Mouse (Mus musculus): ENCODE measurements around the gene Hoxb7. TPM values are rescaled to one million over a fixed set of nuclear protein-coding genes. Genes with fewer than 3 reads are reported as not detected.

Hoxb7 gene
- polyA plus RNA-seq, 1 experiment from 2014 or later: 0.18 TPM

GRCm38 (mm10) chr11:96318368-96319070, 32.1 kb downstream of the Hoxb7 start:
- WGBS (ENCODE audit: insufficient replicate concordance): under 1% methylated on average over 44 of the region's 45 CpGs
- H3K9ac ChIP-seq: peak overlapping the region; percentile 62
- no peaks in the 10 kb centered on the region for H3K9me3 ChIP-seq (replicated peaks)
- H3K36me3 ChIP-seq: no peaks in the 10 kb centered on the region
- H3K27me3 ChIP-seq (replicated peaks): peaks cover 99% of the 10 kb centered on the region
- peak overlapping the region; percentile 78 for H3K27ac ChIP-seq
- peak overlapping the region; percentile 68 for H3K4me2 ChIP-seq
- H3K4me3 ChIP-seq: peak overlapping the region; percentile 57
- H3K4me1 ChIP-seq: no peaks in the 10 kb centered on the region
- ATAC-seq: no peak

GRCm38 (mm10) chr11:96319071-96319902, 32.9 kb downstream of the Hoxb7 start:
- Histone ChIP-seq H3K4me2 (peak overlapping the region; percentile 68), H3K4me1 (no peaks in the 10 kb centered on the region), H3K9me3 (replicated peaks) (no peaks in the 10 kb centered on the region), H3K27me3 (replicated peaks) (peaks cover 99% of the 10 kb centered on the region), H3K27ac (peak overlapping the region; percentile 78), H3K4me3 (peak overlapping the region; percentile 57), H3K36me3 (no peaks in the 10 kb centered on the region), H3K9ac (peak overlapping the region; percentile 62)
- no peak for ATAC-seq
- WGBS (ENCODE audit: insufficient replicate concordance): under 1% methylated on average over 28 of the region's 34 CpGs

DNA sequence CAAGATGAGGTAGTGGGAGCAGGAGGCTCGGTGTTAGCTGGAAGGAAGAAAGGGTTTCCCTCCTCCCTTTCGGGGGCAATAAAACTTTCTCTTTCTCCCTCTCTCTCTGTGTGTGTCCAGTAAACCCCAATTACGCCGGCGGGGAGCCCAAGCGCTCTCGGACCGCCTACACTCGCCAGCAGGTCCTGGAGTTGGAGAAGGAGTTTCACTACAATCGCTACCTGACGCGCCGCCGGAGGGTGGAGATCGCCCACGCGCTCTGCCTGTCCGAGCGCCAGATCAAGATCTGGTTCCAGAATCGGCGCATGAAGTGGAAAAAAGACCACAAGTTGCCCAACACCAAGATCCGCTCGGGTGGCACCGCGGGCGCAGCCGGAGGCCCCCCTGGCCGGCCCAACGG, 33.5 kb downstream of the Hoxb7 start:
- Histone ChIP-seq H3K4me1 (no peaks in the 10 kb centered on the region), H3K36me3 (no peaks in the 10 kb centered on the region), H3K4me3 (peak overlapping the region; percentile 57), H3K27me3 (replicated peaks) (peaks cover 99% of the 10 kb centered on the region), H3K9me3 (replicated peaks) (no peaks in the 10 kb centered on the region), H3K4me2 (peak overlapping the region; percentile 68), H3K27ac (peak overlapping the region; percentile 78), H3K9ac (peak overlapping the region; percentile 53)
- 2% methylated on average over 29 of the region's 29 CpGs for WGBS (ENCODE audit: insufficient replicate concordance)
- ATAC-seq: no peak

- no peaks in the 10 kb centered on the region for H3K4me1 ChIP-seq
- 21% methylated on average over 17 of the region's 17 CpGs for WGBS (ENCODE audit: insufficient replicate concordance)
- peak overlapping the region; percentile 27; the same call in 1 of the 2 replicates for H3K9ac ChIP-seq
- peak overlapping the region; percentile 68 for H3K4me2 ChIP-seq
- no peaks in the 10 kb centered on the region for H3K36me3 ChIP-seq
- peaks cover 99% of the 10 kb centered on the region for H3K27me3 ChIP-seq (replicated peaks)
- peak overlapping the region; percentile 11; the same call in 1 of the 2 replicates for H3K4me3 ChIP-seq
- no peaks in the 10 kb centered on the region for H3K9me3 ChIP-seq (replicated peaks)
- ATAC-seq: no peak
- H3K27ac ChIP-seq: peak overlapping the region; percentile 67
Observed at GRCm38 (mm10) chr11:96320688-96321087, 34.3 kb downstream of the Hoxb7 start.

DNA sequence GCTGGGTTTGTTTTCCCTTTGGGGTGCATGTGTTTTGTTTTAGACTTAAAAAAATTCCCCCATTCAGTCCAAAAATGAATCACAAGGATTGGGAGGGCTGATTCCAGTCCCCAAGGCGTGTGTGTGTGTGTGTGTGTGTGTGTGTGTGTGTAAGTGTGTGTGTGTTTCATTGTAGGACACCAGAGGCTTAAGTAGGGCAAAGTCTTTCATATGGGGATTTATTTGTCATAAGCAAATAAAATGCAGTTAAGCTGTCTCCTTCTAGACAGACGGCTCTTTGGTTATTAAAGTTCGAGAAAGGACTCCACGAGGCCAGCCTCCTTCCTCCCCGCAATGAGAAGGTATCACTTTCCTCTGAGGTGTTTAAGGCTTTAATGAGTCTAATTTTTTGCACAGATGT, 35.4 kb downstream of the Hoxb7 start:
- no peaks in the 10 kb centered on the region for H3K4me1 ChIP-seq
- no peaks in the 10 kb centered on the region for H3K36me3 ChIP-seq
- H3K27ac ChIP-seq: no peak overlapping the region
- peaks cover 99% of the 10 kb centered on the region for H3K27me3 ChIP-seq (replicated peaks)
- H3K4me3 ChIP-seq: no peak overlapping the region
- WGBS (ENCODE audit: insufficient replicate concordance): 54% methylated on average over 5 of the region's 5 CpGs
- no peak for ATAC-seq
- no peak overlapping the region for H3K9ac ChIP-seq
- no peak overlapping the region for H3K4me2 ChIP-seq
- no peaks in the 10 kb centered on the region for H3K9me3 ChIP-seq (replicated peaks)

GRCm38 (mm10) chr11:96322738-96323137, 36.3 kb downstream of the Hoxb7 start:
- 43% methylated on average over 6 of the region's 6 CpGs for WGBS (ENCODE audit: insufficient replicate concordance)
- no peak for ATAC-seq
- H3K9ac ChIP-seq: no peak overlapping the region
- H3K27ac ChIP-seq: 0 out of 2 replicates have a peak overlapping the region, but pooled peaks have one; percentile 32
- H3K4me3 ChIP-seq: no peak overlapping the region
- no peaks in the 10 kb centered on the region for H3K9me3 ChIP-seq (replicated peaks)
- no peaks in the 10 kb centered on the region for H3K4me1 ChIP-seq
- H3K27me3 ChIP-seq (replicated peaks): peaks cover 99% of the 10 kb centered on the region
- 0 out of 2 replicates have a peak overlapping the region, but pooled peaks have one; percentile 8 for H3K4me2 ChIP-seq
- no peaks in the 10 kb centered on the region for H3K36me3 ChIP-seq

DNA sequence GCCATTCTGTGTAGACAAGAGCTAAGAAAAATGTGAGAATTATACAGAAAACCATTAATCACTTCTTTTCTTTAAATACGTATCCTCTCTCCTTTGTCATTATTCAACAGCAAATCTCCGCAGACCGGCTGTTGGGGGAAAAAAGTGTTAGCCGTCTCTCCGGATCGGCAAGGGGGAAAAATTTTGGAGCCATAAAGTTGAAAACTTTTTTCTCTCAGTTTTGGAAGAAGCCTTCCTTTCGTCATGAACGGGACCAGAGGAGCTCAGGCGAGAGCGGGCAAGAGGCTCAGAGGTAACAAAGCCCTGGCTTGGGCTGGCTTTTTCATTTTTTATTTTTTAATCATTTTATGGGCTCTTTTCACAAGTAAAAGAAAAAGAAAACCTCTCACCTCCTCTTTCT, 36.7 kb downstream of the Hoxb7 start, which contains the start of gene Hoxb3:
Hoxb3 (plus strand) TSS at position 173 of the 400 bp plus-strand sequence.
- Histone ChIP-seq H3K27ac (peak within 1 kb of the TSS; percentile 53), H3K27me3 (replicated peaks) (peaks cover 99% of the 10 kb centered on the region), H3K4me1 (no peaks in the 10 kb centered on the region), H3K4me3 (no peak within 1 kb of the TSS), H3K9me3 (replicated peaks) (no peaks in the 10 kb centered on the region), H3K4me2 (0 out of 2 replicates have a peak within 1 kb of the TSS, but pooled peaks have one; percentile 8), H3K36me3 (no peaks in the 10 kb centered on the region), H3K9ac (no peak within 1 kb of the TSS)
- ATAC-seq: no peak
- 54% methylated on average over 10 of the region's 10 CpGs for WGBS (ENCODE audit: insufficient replicate concordance)

GRCm38 (mm10) chr11:96324125-96324524, 37.7 kb downstream of the Hoxb7 start:
- H3K4me2 ChIP-seq: no peak overlapping the region
- peaks cover 99% of the 10 kb centered on the region for H3K27me3 ChIP-seq (replicated peaks)
- ATAC-seq: no peak
- 18% methylated on average over 5 of the region's 5 CpGs for WGBS (ENCODE audit: insufficient replicate concordance)
- H3K4me1 ChIP-seq: no peaks in the 10 kb centered on the region
- peak overlapping the region; percentile 53 for H3K27ac ChIP-seq
- H3K9me3 ChIP-seq (replicated peaks): no peaks in the 10 kb centered on the region
- no peak overlapping the region for H3K9ac ChIP-seq
- no peaks in the 10 kb centered on the region for H3K36me3 ChIP-seq
- no peak overlapping the region for H3K4me3 ChIP-seq

GRCm38 (mm10) chr11:96324965-96325364, 38.5 kb downstream of the Hoxb7 start:
- Histone ChIP-seq H3K4me2 (peak overlapping the region; percentile 10; the same call in 1 of the 2 replicates), H3K27me3 (replicated peaks) (peaks cover 99% of the 10 kb centered on the region), H3K4me3 (no peak overlapping the region), H3K36me3 (no peaks in the 10 kb centered on the region), H3K4me1 (no peaks in the 10 kb centered on the region), H3K27ac (no peak overlapping the region), H3K9ac (no peak overlapping the region), H3K9me3 (replicated peaks) (no peaks in the 10 kb centered on the region)
- 21% methylated on average over 8 of the region's 8 CpGs for WGBS (ENCODE audit: insufficient replicate concordance)
- no peak for ATAC-seq

- peak overlapping the region; percentile 20 for H3K4me2 ChIP-seq
- whole genome bisulfite sequencing (ENCODE audit: insufficient replicate concordance): 45% methylated on average over 22 of the region's 22 CpGs
- ATAC-seq: no peak
Observed at GRCm38 (mm10) chr11:96325747-96326212, 39.4 kb downstream of the Hoxb7 start.

DNA sequence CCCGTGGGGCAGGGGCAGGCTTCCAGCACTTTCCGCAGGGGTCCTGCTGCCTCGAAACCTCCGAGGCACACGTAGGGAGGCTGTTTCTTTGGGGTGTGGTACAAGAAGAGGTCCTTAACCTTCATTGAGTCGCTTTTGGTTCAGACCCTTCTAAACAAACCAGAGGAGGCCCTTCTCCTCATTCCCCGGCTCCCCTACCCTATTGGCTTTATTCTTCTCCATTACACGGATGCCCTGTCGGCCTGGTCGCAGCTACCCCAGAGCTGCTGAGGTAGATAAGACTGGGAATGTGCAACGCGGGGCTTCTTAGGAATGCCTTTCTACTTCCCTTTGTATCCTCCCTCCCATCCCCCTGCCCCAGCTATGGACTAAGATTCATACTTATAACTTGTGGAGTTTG, 40.3 kb downstream of the Hoxb7 start:
- Histone ChIP-seq H3K27ac (no peak overlapping the region), H3K9me3 (replicated peaks) (no peaks in the 10 kb centered on the region), H3K27me3 (replicated peaks) (peaks cover 100% of the 10 kb centered on the region), H3K4me2 (0 out of 2 replicates have a peak overlapping the region, but pooled peaks have one; percentile 17), H3K36me3 (no peaks in the 10 kb centered on the region), H3K4me3 (no peak overlapping the region), H3K9ac (no peak overlapping the region), H3K4me1 (no peaks in the 10 kb centered on the region)
- ATAC-seq: no peak
- WGBS (ENCODE audit: insufficient replicate concordance): 34% methylated on average over 12 of the region's 12 CpGs

More at GRCm38 (mm10) chr11:96325747-96326212, 39.4 kb downstream of the Hoxb7 start:
- no peaks in the 10 kb centered on the region for H3K9me3 ChIP-seq (replicated peaks)
- H3K4me1 ChIP-seq: no peaks in the 10 kb centered on the region
- no peak overlapping the region for H3K27ac ChIP-seq
- H3K36me3 ChIP-seq: no peaks in the 10 kb centered on the region
- H3K27me3 ChIP-seq (replicated peaks): peaks cover 99% of the 10 kb centered on the region
- 0 out of 2 replicates have a peak overlapping the region, but pooled peaks have one; percentile 2 for H3K4me3 ChIP-seq
- H3K9ac ChIP-seq: no peak overlapping the region; the same call in 1 of the 2 replicates

GRCm38 (mm10) chr11:96327122-96327521, 40.7 kb downstream of the Hoxb7 start:
- ATAC-seq: no peak
- Histone ChIP-seq H3K4me1 (no peaks in the 10 kb centered on the region), H3K27ac (no peak overlapping the region), H3K4me3 (no peak overlapping the region), H3K9ac (no peak overlapping the region), H3K4me2 (no peak overlapping the region), H3K27me3 (replicated peaks) (peaks cover 100% of the 10 kb centered on the region), H3K36me3 (no peaks in the 10 kb centered on the region), H3K9me3 (replicated peaks) (no peaks in the 10 kb centered on the region)
- 42% methylated on average over 7 of the region's 7 CpGs for WGBS (ENCODE audit: insufficient replicate concordance)

Data from liver, embryonic 12.5 days (tissue).